Comparison of ENCODE assay signal across 28 mouse cellular contexts in genomic region chr2:104764018-104764417, GRCm38 (mm10). TPM values are rescaled to one million over a fixed set of nuclear protein-coding genes. Genes with fewer than 3 reads are reported as not detected.
DNase-seq lines count a peak whose midpoint lies in the region; ATAC-seq and TF ChIP-seq lines count a peak whose summit lies in the region.
"Had no signal": no experiment of that assay in that cellular context is flagged by ENCODE, and none has a peak within 500 bp of the region (broad histone marks: within the 10 kb centered on the region; RNA-seq: fewer than 3 reads in every experiment).

No protein-coding gene starts in this region.

- TF ChIP-seq POLR2A in MEL (IDR thresholded peaks at IDR 0.05; ENCODE audit: control insufficient read depth in 1 of 2, insufficient read depth in 1 of 2, low read depth in 1 of 2, low read length in 2 of 2, poor library complexity in 1 of 2) = no peak

- H3K4me2 ChIP-seq in heart, embryonic 12.5 days = no peak overlapping the region
- H3K4me2 ChIP-seq: embryonic facial prominence, embryonic 12.5 days; forebrain, embryonic 13.5 days; forebrain, embryonic 15.5 days had no signal

- H3K79me2 ChIP-seq in MEL (ENCODE audit: control insufficient read depth, insufficient read depth, low read length, poor library complexity) = no peaks in the 10 kb centered on the region

- no peak overlapping the region for H3K4me3 ChIP-seq in heart, embryonic 12.5 days
- no peak overlapping the region for H3K4me3 ChIP-seq in MEL (ENCODE audit: control insufficient read depth in 1 of 2, insufficient read depth in 1 of 2, low read depth in 2 of 2, low read length in 2 of 2)
- H3K4me3 ChIP-seq: embryonic facial prominence, embryonic 10.5 days; embryonic facial prominence, embryonic 12.5 days; forebrain, embryonic 13.5 days; forebrain, embryonic 15.5 days had no signal

- ATAC-seq in heart, embryonic 12.5 days (ENCODE audit: insufficient number of reproducible peaks, low FRiP score) = no peak
- 0 out of 2 replicates have a peak, but pooled peaks have one; percentile 41 for ATAC-seq in megakaryocyte-erythroid progenitor cell, adult 5-6 weeks (replicated peaks; ENCODE audit: low FRiP score, low TSS enrichment, poor library complexity, severe bottlenecking)
- ATAC-seq: forebrain, embryonic 13.5 days; forebrain, embryonic 15.5 days; forebrain, postnatal 0 days had no signal

- no peak overlapping the region for H3K9ac ChIP-seq in heart, embryonic 12.5 days
- no peak overlapping the region for H3K9ac ChIP-seq in MEL (ENCODE audit: control insufficient read depth, low read depth, low read length, poor library complexity, severe bottlenecking)
- H3K9ac ChIP-seq: embryonic facial prominence, embryonic 12.5 days; forebrain, embryonic 13.5 days; forebrain, embryonic 15.5 days; forebrain, postnatal 0 days had no signal

- TF ChIP-seq EP300 in MEL (IDR thresholded peaks at IDR 0.05; ENCODE audit: low read depth in 1 of 2, low read length in 2 of 2) = no peak

- no peaks in the 10 kb centered on the region for H3K27me3 ChIP-seq in heart, embryonic 12.5 days (replicated peaks)
- H3K27me3 ChIP-seq in MEL (ENCODE audit: control insufficient read depth in 1 of 2, insufficient read depth in 2 of 2, low read length in 2 of 2) = no peaks in the 10 kb centered on the region
- H3K27me3 ChIP-seq: embryonic facial prominence, embryonic 12.5 days; forebrain, embryonic 13.5 days; forebrain, embryonic 15.5 days had no signal

- no peaks in the 10 kb centered on the region for H3K9me3 ChIP-seq in heart, embryonic 12.5 days (replicated peaks)
- H3K9me3 ChIP-seq in MEL (replicated peaks; ENCODE audit: insufficient read depth, low read length) = no peaks in the 10 kb centered on the region
- H3K9me3 ChIP-seq: embryonic facial prominence, embryonic 10.5 days; embryonic facial prominence, embryonic 12.5 days; forebrain, embryonic 13.5 days; forebrain, embryonic 15.5 days; G1E had no signal

- peaks cover 35% of the 10 kb centered on the region for H3K36me3 ChIP-seq in heart, embryonic 12.5 days
- H3K36me3 ChIP-seq in MEL (ENCODE audit: control insufficient read depth in 1 of 2, insufficient read depth in 2 of 2, low read length in 2 of 2) = peaks cover 0 to 17% of the 10 kb centered on the region in 2 experiments; a peak in 3 of 4 replicates

- DNase-seq in heart, adult 11 months = peak; percentile 56
- DNase-seq in 3T3-L1 (ENCODE audit: low read depth, low spot score) (peak; percentile 35), MEL (ENCODE audit: low read depth, low spot score) (peak; percentile 55)
- DNase-seq in yolk sac, embryonic 10.5 days (ENCODE audit: low spot score) = no peak
- DNase-seq in T-cell, adult 2 months (ENCODE audit: low spot score) = no peak
- no peak for DNase-seq in layer of hippocampus, postnatal 36 days
- DNase-seq: adrenal gland, adult 8-10 months; adrenal gland, postnatal 14 days; adrenal gland, postnatal 36 days; cerebellum, adult 11-12 months; cerebellum, adult 2 months; cerebellum, adult 9-10 months; cerebellum, postnatal 10 days; cerebellum, postnatal 25 days; forebrain, postnatal 0 days had no signal

- H3K27ac ChIP-seq in heart, embryonic 12.5 days (ENCODE audit: poor library complexity, severe bottlenecking) = no peak overlapping the region
- no peak overlapping the region for H3K27ac ChIP-seq in MEL (ENCODE audit: control insufficient read depth, low read depth, low read length)
- H3K27ac ChIP-seq: embryonic facial prominence, embryonic 10.5 days; embryonic facial prominence, embryonic 12.5 days; forebrain, embryonic 13.5 days; forebrain, embryonic 15.5 days had no signal

- 0 out of 2 replicates have a peak, but pooled peaks cover 9% of the 10 kb centered on the region for H3K4me1 ChIP-seq in heart, embryonic 12.5 days (replicated peaks)
- peaks cover 7 to 8% of the 10 kb centered on the region in 2 experiments for H3K4me1 ChIP-seq in MEL (ENCODE audit: control insufficient read depth in 1 of 2, insufficient read depth in 2 of 2, low read length in 2 of 2)
- H3K4me1 ChIP-seq: embryonic facial prominence, embryonic 10.5 days; embryonic facial prominence, embryonic 12.5 days; forebrain, embryonic 13.5 days; forebrain, embryonic 15.5 days had no signal

- TF ChIP-seq RAD21 in MEL (IDR thresholded peaks at IDR 0.05; ENCODE audit: low read depth, low read length) = no peak

- WGBS in heart, embryonic 12.5 days = 83% methylated on average over 4 of the region's 4 CpGs

- peak in 1 of 3 experiments; percentile 7; a peak in 1 of 6 replicates for TF ChIP-seq CTCF in MEL (IDR thresholded peaks at IDR 0.05 in 2 of 3, conservative IDR thresholded peaks at IDR 0.05 in 1 of 3; ENCODE audit: control insufficient read depth in 1 of 3, insufficient read depth in 1 of 3, low read depth in 2 of 3, low read length in 3 of 3, poor library complexity in 1 of 3, severe bottlenecking in 1 of 3)

TF ChIP-seq in MEL, 35 proteins besides CTCF, POLR2A, EP300 and RAD21:
- TF ChIP-seq MYC (IDR thresholded peaks at IDR 0.05; ENCODE audit: low read depth, low read length) = no peak
- TF ChIP-seq RCOR1 (IDR thresholded peaks at IDR 0.05; ENCODE audit: low read depth, low read length) = no peak
- TF ChIP-seq E2F4 (IDR thresholded peaks at IDR 0.05; ENCODE audit: borderline replicate concordance, low read depth, low read length) = no peak
TF ChIP-seq in MEL: peak in this region for 0.

RNA-seq across cellular contexts. Expression of gene Depdc7, which starts 21.3 kb away (rescaled TPM):
- 3.9 and 4.6 TPM in 2 replicates for polyA plus RNA-seq in heart, embryonic 12.5 days (2016; fragmentation: Nextera tagmentation; extraction: Ambion mirVana)
- total RNA-seq in MEL (2012; rRNA removed) = 7.1 and 8.0 TPM in 2 replicates
- polyA plus RNA-seq in MEL (2012; ENCODE audit: insufficient read depth in 1 of 2, insufficient read length in 2 of 2, low read depth in 1 of 2, low replicate concordance in 2 of 2, missing spikeins in 1 of 2) = 1 to 10 TPM in 1 of 2 experiments, not detected in 1; 8.6 TPM
- not detected in 2 replicates for total RNA-seq in megakaryocyte-erythroid progenitor cell, adult 5-6 weeks (2014; fragmentation: Nextera tagmentation)
- total RNA-seq in megakaryocyte-erythroid progenitor cell, adult 5-6 weeks (2017) = 0.84 TPM in 1 of 2 replicates, not detected in the other
- 1 to 10 TPM; 1.9 to 2.2 TPM for total RNA-seq in layer of hippocampus, postnatal 36 days (2021)
- polyA plus RNA-seq: activated CD4-positive, CD25-positive, alpha-beta regulatory T cell, adult 4 months had no signal

RNA-seq across cellular contexts. Expression of gene Pin1rt1, which starts 47.8 kb away (rescaled TPM):
- polyA plus RNA-seq in heart, embryonic 12.5 days (2016; fragmentation: Nextera tagmentation; extraction: Ambion mirVana) = not detected in 2 replicates
- total RNA-seq in MEL (2012; rRNA removed) = not detected in 2 replicates
- polyA plus RNA-seq in MEL (2012; ENCODE audit: insufficient read depth in 1 of 2, insufficient read length in 2 of 2, low read depth in 1 of 2, low replicate concordance in 2 of 2, missing spikeins in 1 of 2) = under 1 TPM in 1 of 2 experiments, not detected in 1; 0.07 TPM
- total RNA-seq in megakaryocyte-erythroid progenitor cell, adult 5-6 weeks (2014; fragmentation: Nextera tagmentation) = not detected in 2 replicates
- total RNA-seq in megakaryocyte-erythroid progenitor cell, adult 5-6 weeks (2017) = not detected in 2 replicates
- not detected for total RNA-seq in layer of hippocampus, postnatal 36 days (2021)
- total RNA-seq: adrenal gland, adult 18-20 months; adrenal gland, adult 8-10 months; adrenal gland, postnatal 14 days; adrenal gland, postnatal 36 days; forebrain, postnatal 0 days; G1E had no signal
- polyA plus RNA-seq: activated CD4-positive, CD25-positive, alpha-beta regulatory T cell, adult 4 months; C2C12; cortical plate, adult 2 months; embryonic facial prominence, embryonic 14.5 days; forebrain, embryonic 11.5 days; forebrain, embryonic 13.5 days; forebrain, postnatal 0 days; G1E had no signal

RNA-seq across cellular contexts. Expression of gene Tcp11l1, which starts 52.0 kb away (rescaled TPM):
- polyA plus RNA-seq in heart, embryonic 12.5 days (2016; fragmentation: Nextera tagmentation; extraction: Ambion mirVana) = 34.5 and 34.6 TPM in 2 replicates
- 26.7 and 28.6 TPM in 2 replicates for total RNA-seq in MEL (2012; rRNA removed)
- 10 to 100 TPM in 1 of 2 experiments, not detected in 1; 22.1 TPM for polyA plus RNA-seq in MEL (2012; ENCODE audit: insufficient read depth in 1 of 2, insufficient read length in 2 of 2, low read depth in 1 of 2, low replicate concordance in 2 of 2, missing spikeins in 1 of 2)
- 2.3 and 3.0 TPM in 2 replicates for total RNA-seq in megakaryocyte-erythroid progenitor cell, adult 5-6 weeks (2014; fragmentation: Nextera tagmentation)
- 0.99 and 2.7 TPM in 2 replicates for total RNA-seq in megakaryocyte-erythroid progenitor cell, adult 5-6 weeks (2017)
- total RNA-seq in layer of hippocampus, postnatal 36 days (2021) = 10 to 100 TPM; 40.8 to 44.0 TPM

RNA-seq across cellular contexts. Expression of gene Qser1, which starts 52.5 kb away (rescaled TPM):
- polyA plus RNA-seq in heart, embryonic 12.5 days (2016; fragmentation: Nextera tagmentation; extraction: Ambion mirVana) = 9.6 TPM in 2 replicates
- 3.9 and 5.2 TPM in 2 replicates for total RNA-seq in MEL (2012; rRNA removed)
- polyA plus RNA-seq in MEL (2012; ENCODE audit: insufficient read depth in 1 of 2, insufficient read length in 2 of 2, low read depth in 1 of 2, low replicate concordance in 2 of 2, missing spikeins in 1 of 2) = 10 to 100 TPM in 1 of 2 experiments, not detected in 1; 14.5 TPM
- total RNA-seq in megakaryocyte-erythroid progenitor cell, adult 5-6 weeks (2014; fragmentation: Nextera tagmentation) = 23.7 and 28.0 TPM in 2 replicates
- 3.8 and 12.6 TPM in 2 replicates for total RNA-seq in megakaryocyte-erythroid progenitor cell, adult 5-6 weeks (2017)
- total RNA-seq in layer of hippocampus, postnatal 36 days (2021) = 10 to 100 TPM; 10.5 to 11.3 TPM

Comparison
In these comparisons a context has a peak if more than half of its experiments do, and no peak if none do; other contexts are left out.
1. DNase-seq: peak in heart, adult 11 months (single experiment), 3T3-L1 (single experiment) and MEL (single experiment); none in yolk sac, embryonic 10.5 days (single experiment), T-cell, adult 2 months (single experiment) and layer of hippocampus, postnatal 36 days (0 of 2).